Mouse (Mus musculus) kidney, postnatal 10 days (tissue): ENCODE data around the gene Micu1.
A peak's percentile ranks its signal among the peaks of the same experiment; 100 is the strongest.

ENCODE experiments used
- DNase-seq: peaks from one replicate; pipeline ENCODE4 v3.0.0; 2021; ENCODE audit warnings: mixed read lengths

The Micu1 gene

GRCm38 (mm10) chr10:59887432-59887831 is 185.2 kb downstream of the Micu1 start:
- no peak for DNase-seq

GRCm38 (mm10) chr10:59889339-59889738 is 187.1 kb downstream of the Micu1 start:
- no peak for DNase-seq

- DNase-seq: no peak
Observed at GRCm38 (mm10) chr10:59889953-59890751, 187.9 kb downstream of the Micu1 start.

- DNase-seq: peak; percentile 78
Observed at GRCm38 (mm10) chr10:59892977-59893376, 190.7 kb downstream of the Micu1 start.

GRCm38 (mm10) chr10:59894251-59895160 is 192.2 kb downstream of the Micu1 start:
- DNase-seq: peak; percentile 94

GRCm38 (mm10) chr10:59895460-59896186 is 193.3 kb downstream of the Micu1 start:
- DNase-seq: no peak

GRCm38 (mm10) chr10:59896211-59896610 is 193.9 kb downstream of the Micu1 start:
- DNase-seq: no peak

GRCm38 (mm10) chr10:59896911-59897331 is 194.6 kb downstream of the Micu1 start:
- peak; percentile 41 for DNase-seq

GRCm38 (mm10) chr10:59897511-59897910 is 195.2 kb downstream of the Micu1 start:
- DNase-seq: peak; percentile 55

GRCm38 (mm10) chr10:59898180-59898778 is 196.0 kb downstream of the Micu1 start:
- peak; percentile 15 for DNase-seq

GRCm38 (mm10) chr10:59898935-59899334 is 196.7 kb downstream of the Micu1 start:
- DNase-seq: no peak

GRCm38 (mm10) chr10:59899341-59900173 is 197.3 kb downstream of the Micu1 start:
- DNase-seq: peak; percentile 91

- no peak for DNase-seq
Observed at GRCm38 (mm10) chr10:59900174-59900435, 197.8 kb downstream of the Micu1 start.

GRCm38 (mm10) chr10:59900939-59901338 is 198.7 kb downstream of the Micu1 start:
- peak; percentile 22 for DNase-seq

GRCm38 (mm10) chr10:59901463-59901862 is 199.2 kb downstream of the Micu1 start:
- DNase-seq: no peak

- DNase-seq: peak; percentile 46
Observed at GRCm38 (mm10) chr10:59901986-59902605, 199.8 kb downstream of the Micu1 start.

GRCm38 (mm10) chr10:59902606-59902990 is 200.3 kb downstream of the Micu1 start:
- DNase-seq: peak; percentile 30

- DNase-seq: no peak
Observed at GRCm38 (mm10) chr10:59903170-59903569, 200.9 kb downstream of the Micu1 start.

- peak; percentile 28 for DNase-seq
Observed at GRCm38 (mm10) chr10:59907080-59907609, 204.9 kb downstream of the Micu1 start.

GRCm38 (mm10) chr10:59907695-59908299 is 205.5 kb downstream of the Micu1 start:
- DNase-seq: peak; percentile 68
